Mouse (Mus musculus): ENCODE results near the gene Trappc13.
"Not testable (repeated sequence)": the region's sequence is repeated elsewhere in the genome, so short reads cannot be mapped to it uniquely, and the experiment has no call there.

The Trappc13 gene

GRCm38 (mm10) chr13:104177796-104178649, at the start of gene Trappc13:
TSS of gene Trappc13 (minus strand) at chr13:104178469.
- DNase-seq (ENCODE audit: low spot score in 2 of 2) = no peak

- no peak for DNase-seq (ENCODE audit: low spot score in 2 of 2)
These were observed 49.2 kb upstream of the Trappc13 start for GRCm38 (mm10) chr13:104227478-104227877.

GRCm38 (mm10) chr13:104204313-104204712, 26.0 kb upstream of the Trappc13 start:
- DNase-seq (ENCODE audit: low spot score in 2 of 2) = no peak

GRCm38 (mm10) chr13:104195891-104196290, 17.6 kb upstream of the Trappc13 start:
- DNase-seq (ENCODE audit: low spot score in 2 of 2) = not testable (repeated sequence)

- no peak for DNase-seq (ENCODE audit: low spot score in 2 of 2)
These were observed 9.1 kb upstream of the Trappc13 start for GRCm38 (mm10) chr13:104187357-104187756.

GRCm38 (mm10) chr13:104179176-104179888, 1.1 kb upstream of the Trappc13 start:
- DNase-seq (ENCODE audit: low spot score in 2 of 2) = no peak

- DNase-seq (ENCODE audit: low spot score in 2 of 2) = peak; percentile 95 to 96
These were observed 417 bp upstream of the Trappc13 start, which contains the start of gene Trim23 for GRCm38 (mm10) chr13:104178650-104179121. TSS of gene Trim23 (plus strand) at chr13:104178797.

- no peak for DNase-seq (ENCODE audit: low spot score in 2 of 2)
These were observed 1.4 kb downstream of the Trappc13 start for GRCm38 (mm10) chr13:104176874-104177273.

- DNase-seq (ENCODE audit: low spot score in 2 of 2) = no peak
These were observed 5.8 kb downstream of the Trappc13 start for GRCm38 (mm10) chr13:104172498-104172897.

- DNase-seq (ENCODE audit: low spot score in 2 of 2) = no peak
These were observed 6.6 kb downstream of the Trappc13 start for GRCm38 (mm10) chr13:104171711-104172110.

GRCm38 (mm10) chr13:104155686-104156085, 22.6 kb downstream of the Trappc13 start:
- DNase-seq (ENCODE audit: low spot score in 2 of 2) = no peak

- no peak for DNase-seq (ENCODE audit: low spot score in 2 of 2)
These were observed 23.2 kb downstream of the Trappc13 start for GRCm38 (mm10) chr13:104155106-104155505.

GRCm38 (mm10) chr13:104154180-104154579, 24.1 kb downstream of the Trappc13 start:
- no peak for DNase-seq (ENCODE audit: low spot score in 2 of 2)

- DNase-seq (ENCODE audit: low spot score in 2 of 2) = no peak
These were observed 32.6 kb downstream of the Trappc13 start for GRCm38 (mm10) chr13:104145646-104146045.

- DNase-seq (ENCODE audit: low spot score in 2 of 2) = no peak
These were observed 33.4 kb downstream of the Trappc13 start for GRCm38 (mm10) chr13:104144871-104145270.

- DNase-seq (ENCODE audit: low spot score in 2 of 2) = peak; percentile 74 to 84
These were observed 38.7 kb downstream of the Trappc13 start for GRCm38 (mm10) chr13:104139369-104140209.

- no peak for DNase-seq (ENCODE audit: low spot score in 2 of 2)
These were observed 43.7 kb downstream of the Trappc13 start for GRCm38 (mm10) chr13:104134510-104135085.

GRCm38 (mm10) chr13:104132561-104132960, 45.7 kb downstream of the Trappc13 start:
- DNase-seq (ENCODE audit: low spot score in 2 of 2) = no peak

GRCm38 (mm10) chr13:104123662-104124381, 54.4 kb downstream of the Trappc13 start:
- DNase-seq (ENCODE audit: low spot score in 2 of 2) = peak; percentile 25 to 34

GRCm38 (mm10) chr13:104122078-104122840, 56.0 kb downstream of the Trappc13 start:
- DNase-seq (ENCODE audit: low spot score in 2 of 2) = no peak

All from natural killer cell, adult 2 months (primary cell).